Mouse (Mus musculus): ENCODE data around the gene Adamtsl1. TPM values are rescaled to one million over a fixed set of nuclear protein-coding genes. Genes with fewer than 3 reads are reported as not detected.

Adamtsl1 gene
- polyA plus RNA-seq, 1 experiment from 2014 or later, result 7.7 TPM

DNA sequence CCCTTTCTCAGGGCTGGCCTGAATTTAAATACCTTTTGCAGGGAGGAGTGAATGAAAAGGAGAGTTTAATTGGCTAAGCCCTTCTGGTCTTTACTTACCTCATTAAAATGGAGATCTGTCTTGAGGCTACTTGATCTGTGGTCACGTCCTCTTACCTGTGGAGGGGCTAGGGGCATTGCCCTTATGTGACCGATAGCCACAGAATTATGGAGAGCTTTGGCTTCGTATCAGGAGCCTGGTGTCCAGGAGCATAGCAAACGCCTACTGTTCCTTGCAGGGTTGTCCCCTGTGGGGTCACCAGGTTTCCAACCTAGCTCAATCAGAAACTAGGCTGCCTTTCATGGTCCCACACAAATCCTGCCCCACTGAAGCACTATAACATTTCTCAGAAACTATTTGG is 594.4 kb downstream of the Adamtsl1 start:
- no peaks in the 10 kb centered on the region for H3K27me3 ChIP-seq (replicated peaks)
- H3K27ac ChIP-seq, result no peak overlapping the region
- no peaks in the 10 kb centered on the region for H3K36me3 ChIP-seq
- no peak overlapping the region for H3K4me3 ChIP-seq (replicated peaks)
- 86% methylated on average over 4 of the region's 4 CpGs for WGBS
- no peak for ATAC-seq
- H3K4me2 ChIP-seq (replicated peaks), result no peak overlapping the region
- no peak overlapping the region for H3K9ac ChIP-seq
- H3K9me3 ChIP-seq, result no peaks in the 10 kb centered on the region
- H3K4me1 ChIP-seq (replicated peaks), result no peaks in the 10 kb centered on the region

DNA sequence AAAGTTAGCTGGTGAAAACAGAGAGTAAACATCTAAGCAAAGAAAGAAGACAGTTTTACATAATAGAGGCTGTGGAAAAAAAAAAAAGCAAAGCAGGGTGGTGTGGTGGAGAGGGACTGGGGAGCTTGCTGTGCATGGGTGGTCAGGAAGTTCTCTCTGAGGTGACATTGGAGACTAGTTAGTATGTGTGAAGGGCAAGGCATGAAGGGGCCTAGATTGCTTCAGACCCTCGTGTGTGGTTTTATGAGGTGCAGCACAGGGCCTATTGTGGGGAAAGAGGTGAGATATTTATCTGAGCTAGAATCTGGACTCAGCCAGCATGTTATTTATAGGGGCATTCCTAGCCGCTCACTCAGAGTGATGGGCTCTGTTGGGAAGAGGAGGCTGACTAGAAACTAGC is 605.1 kb downstream of the Adamtsl1 start:
- peaks cover 2% of the 10 kb centered on the region; the same call in 1 of the 2 replicates for H3K4me1 ChIP-seq (replicated peaks)
- H3K27ac ChIP-seq, result no peak overlapping the region
- H3K9me3 ChIP-seq, result no peaks in the 10 kb centered on the region
- 39% methylated on average over 2 of the region's 2 CpGs for WGBS
- no peak overlapping the region for H3K9ac ChIP-seq
- H3K36me3 ChIP-seq, result no peaks in the 10 kb centered on the region
- H3K27me3 ChIP-seq (replicated peaks), result no peaks in the 10 kb centered on the region
- H3K4me3 ChIP-seq (replicated peaks), result no peak overlapping the region
- no peak for ATAC-seq
- H3K4me2 ChIP-seq (replicated peaks), result no peak overlapping the region

DNA sequence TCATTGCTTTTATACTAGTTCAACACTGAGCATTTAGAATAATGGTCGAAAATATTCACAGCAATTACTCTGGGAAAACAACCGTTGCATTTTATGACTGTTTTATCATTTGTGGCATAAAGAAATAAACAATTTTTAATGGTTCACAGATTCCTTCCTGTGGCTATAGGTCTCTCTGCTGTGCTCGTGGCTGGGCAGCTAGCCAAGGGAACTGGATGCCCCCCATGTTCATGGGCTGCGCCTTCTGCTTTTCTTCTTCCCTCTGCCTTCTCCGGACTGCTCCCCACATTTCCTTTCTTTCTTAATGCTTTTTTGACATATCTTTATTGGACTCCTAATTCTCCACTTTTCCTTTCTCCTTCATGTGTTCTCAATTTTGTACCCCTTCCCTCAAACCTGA is 608.5 kb downstream of the Adamtsl1 start:
- no peak overlapping the region for H3K9ac ChIP-seq
- H3K27ac ChIP-seq, result no peak overlapping the region
- no peaks in the 10 kb centered on the region for H3K27me3 ChIP-seq (replicated peaks)
- no peak overlapping the region for H3K4me3 ChIP-seq (replicated peaks)
- no peak overlapping the region for H3K4me2 ChIP-seq (replicated peaks)
- peaks cover 2% of the 10 kb centered on the region; the same call in 1 of the 2 replicates for H3K4me1 ChIP-seq (replicated peaks)
- whole genome bisulfite sequencing, result 24% methylated on average over 5 of the region's 5 CpGs
- ATAC-seq, result no peak
- H3K9me3 ChIP-seq, result no peaks in the 10 kb centered on the region
- no peaks in the 10 kb centered on the region for H3K36me3 ChIP-seq

DNA sequence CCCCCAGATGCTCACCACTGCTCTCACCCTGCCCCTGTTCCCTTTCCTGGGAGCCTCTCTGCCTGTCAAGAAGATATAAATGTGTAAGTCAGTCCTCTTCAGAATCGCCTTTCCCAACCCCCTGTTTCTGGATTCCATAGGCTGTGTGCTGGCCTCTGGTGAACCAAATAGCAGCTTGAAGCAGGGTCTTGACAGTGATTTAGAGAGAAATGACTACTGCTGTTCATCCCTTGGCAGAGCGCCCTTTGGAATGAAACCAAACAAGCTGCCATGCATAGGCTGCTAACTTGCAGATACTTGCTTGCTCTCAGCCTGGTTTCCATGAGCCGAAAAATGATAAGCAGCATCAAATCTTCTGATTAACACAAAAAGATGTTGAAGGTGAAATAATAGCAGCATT is 610.4 kb downstream of the Adamtsl1 start:
- peaks cover 2% of the 10 kb centered on the region; the same call in 1 of the 2 replicates for H3K4me1 ChIP-seq (replicated peaks)
- no peaks in the 10 kb centered on the region for H3K27me3 ChIP-seq (replicated peaks)
- H3K9me3 ChIP-seq, result no peaks in the 10 kb centered on the region
- H3K4me3 ChIP-seq (replicated peaks), result no peak overlapping the region
- ATAC-seq, result peak; percentile 31; the same call in 1 of the 2 replicates
- WGBS, result 42% methylated on average over 3 of the region's 3 CpGs
- H3K27ac ChIP-seq, result no peak overlapping the region
- H3K4me2 ChIP-seq (replicated peaks), result no peak overlapping the region
- H3K36me3 ChIP-seq, result no peaks in the 10 kb centered on the region
- no peak overlapping the region for H3K9ac ChIP-seq

DNA sequence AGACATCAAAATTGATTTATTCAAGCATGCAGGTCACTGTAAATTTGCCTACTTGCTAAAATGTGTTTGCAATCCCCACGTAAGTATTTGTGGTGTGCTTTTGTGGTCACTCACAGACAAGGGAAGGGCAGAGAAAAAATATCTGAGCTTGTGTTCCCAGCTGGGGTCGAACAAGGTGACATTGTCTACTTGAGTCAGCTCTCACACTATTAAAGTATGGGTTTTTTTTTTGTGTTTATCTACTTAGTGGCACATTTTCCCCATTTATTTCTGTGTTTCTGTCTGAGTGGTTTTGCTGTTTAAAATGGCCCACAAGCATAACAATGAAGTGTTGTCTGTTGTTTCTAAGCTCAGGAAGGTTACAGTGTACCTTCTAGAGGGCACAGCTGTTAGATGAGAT is 612.7 kb downstream of the Adamtsl1 start:
- no peak overlapping the region for H3K27ac ChIP-seq
- H3K4me1 ChIP-seq (replicated peaks), result peaks cover 2% of the 10 kb centered on the region; the same call in 1 of the 2 replicates
- H3K4me2 ChIP-seq (replicated peaks), result no peak overlapping the region
- ATAC-seq, result no peak
- WGBS, result 63% methylated on average over 2 of the region's 2 CpGs
- no peaks in the 10 kb centered on the region for H3K9me3 ChIP-seq
- no peak overlapping the region for H3K4me3 ChIP-seq (replicated peaks)
- H3K27me3 ChIP-seq (replicated peaks), result no peaks in the 10 kb centered on the region
- no peaks in the 10 kb centered on the region for H3K36me3 ChIP-seq
- no peak overlapping the region for H3K9ac ChIP-seq

DNA sequence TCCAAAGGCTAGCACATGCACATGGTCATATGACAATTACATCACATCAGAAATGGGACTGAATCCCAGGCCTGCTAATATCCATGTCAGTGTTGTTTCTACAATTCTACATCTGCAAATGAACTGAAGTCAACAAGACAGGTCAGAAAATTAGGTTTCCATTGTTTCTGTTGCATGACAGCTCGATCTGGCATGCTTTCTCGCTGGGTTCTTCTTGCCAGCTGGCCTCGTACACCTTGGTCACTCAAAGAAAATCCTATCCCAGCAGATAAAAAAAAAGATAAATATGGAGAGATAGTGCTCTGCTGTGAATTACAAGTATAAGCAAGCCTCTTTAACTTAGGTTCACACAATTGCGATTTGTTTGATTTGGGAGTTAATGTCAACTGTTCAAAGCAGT is 644.6 kb downstream of the Adamtsl1 start:
- H3K36me3 ChIP-seq, result no peaks in the 10 kb centered on the region
- no peak overlapping the region for H3K9ac ChIP-seq
- ATAC-seq, result no peak
- 71% methylated on average over 4 of the region's 4 CpGs for WGBS
- no peaks in the 10 kb centered on the region for H3K4me1 ChIP-seq (replicated peaks)
- H3K9me3 ChIP-seq, result no peaks in the 10 kb centered on the region
- no peak overlapping the region for H3K27ac ChIP-seq
- no peak overlapping the region for H3K4me2 ChIP-seq (replicated peaks)
- no peaks in the 10 kb centered on the region for H3K27me3 ChIP-seq (replicated peaks)
- no peak overlapping the region for H3K4me3 ChIP-seq (replicated peaks)

DNA sequence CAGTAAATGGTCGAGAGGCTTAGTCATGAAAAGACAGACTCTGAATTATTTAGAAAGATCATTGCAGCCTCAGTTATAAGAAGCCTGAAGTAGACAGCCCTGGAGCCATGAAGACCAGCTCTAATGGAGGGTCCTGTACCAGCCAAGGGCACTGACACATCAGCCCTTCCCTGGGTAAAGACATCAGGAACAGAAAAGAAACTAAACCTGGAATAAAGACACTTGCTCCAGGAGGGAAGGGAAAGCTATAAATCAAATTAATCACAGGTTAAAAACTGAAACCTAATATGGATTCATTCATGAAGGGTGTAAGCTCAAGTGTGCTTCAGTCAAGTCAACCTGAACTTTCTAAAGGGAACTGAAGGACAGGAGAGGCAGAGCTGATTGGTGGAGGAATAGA is 645.4 kb downstream of the Adamtsl1 start:
- Histone ChIP-seq H3K27me3 (replicated peaks) (no peaks in the 10 kb centered on the region), H3K36me3 (no peaks in the 10 kb centered on the region), H3K4me2 (replicated peaks) (no peak overlapping the region), H3K4me1 (replicated peaks) (no peaks in the 10 kb centered on the region), H3K27ac (no peak overlapping the region), H3K9ac (no peak overlapping the region), H3K4me3 (replicated peaks) (no peak overlapping the region), H3K9me3 (no peaks in the 10 kb centered on the region)
- ATAC-seq, result no peak
- 35% methylated on average over 1 of the region's 1 CpGs for WGBS

DNA sequence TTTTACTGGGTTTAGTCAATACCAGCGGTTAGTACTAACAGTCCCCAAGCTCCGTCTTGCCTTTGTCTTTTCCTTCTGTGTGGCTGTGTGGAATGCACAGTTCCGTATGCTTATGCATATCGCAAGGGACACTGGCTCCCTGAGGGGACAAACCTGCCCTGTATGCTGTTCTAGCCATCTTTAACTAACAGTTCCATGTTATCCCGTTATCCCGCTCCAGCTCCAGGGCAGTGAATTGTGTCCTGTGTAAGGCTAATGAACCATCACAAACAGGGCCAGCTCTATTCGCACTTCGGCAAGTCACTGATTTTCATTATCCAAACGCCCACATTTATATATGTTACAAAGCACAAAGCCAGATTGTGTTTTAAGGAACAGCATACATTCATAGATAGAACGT is 656.8 kb downstream of the Adamtsl1 start:
- Histone ChIP-seq H3K9me3 (no peaks in the 10 kb centered on the region), H3K27ac (no peak overlapping the region), H3K4me3 (replicated peaks) (no peak overlapping the region), H3K9ac (no peak overlapping the region), H3K36me3 (no peaks in the 10 kb centered on the region), H3K4me2 (replicated peaks) (no peak overlapping the region), H3K27me3 (replicated peaks) (no peaks in the 10 kb centered on the region), H3K4me1 (replicated peaks) (no peaks in the 10 kb centered on the region)
- 89% methylated on average over 10 of the region's 10 CpGs for WGBS
- no peak for ATAC-seq

DNA sequence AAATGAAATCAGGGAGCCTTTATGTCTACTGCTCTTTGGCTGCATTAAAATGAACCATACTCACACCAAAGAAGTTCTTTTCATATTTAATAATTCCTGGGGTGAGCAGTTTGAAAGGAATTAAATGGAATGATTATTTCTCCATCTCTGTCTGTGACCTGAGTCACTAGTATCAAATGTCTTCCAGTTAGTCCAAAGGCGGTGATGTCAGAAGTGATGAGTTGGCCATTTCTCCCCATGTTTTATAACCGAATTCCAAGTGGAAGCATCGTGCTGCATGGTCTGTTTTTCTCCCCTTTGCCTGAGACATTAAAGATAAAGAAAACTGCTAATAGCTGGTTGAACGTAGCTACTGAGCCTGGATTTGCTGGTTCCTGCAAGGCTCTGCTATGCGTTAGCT is 657.5 kb downstream of the Adamtsl1 start:
- no peak for ATAC-seq
- H3K4me2 ChIP-seq (replicated peaks), result no peak overlapping the region
- H3K36me3 ChIP-seq, result no peaks in the 10 kb centered on the region
- no peak overlapping the region for H3K9ac ChIP-seq
- H3K27me3 ChIP-seq (replicated peaks), result no peaks in the 10 kb centered on the region
- no peak overlapping the region for H3K27ac ChIP-seq
- no peaks in the 10 kb centered on the region for H3K4me1 ChIP-seq (replicated peaks)
- no peaks in the 10 kb centered on the region for H3K9me3 ChIP-seq
- no peak overlapping the region for H3K4me3 ChIP-seq (replicated peaks)
- WGBS, result 72% methylated on average over 5 of the region's 5 CpGs

DNA sequence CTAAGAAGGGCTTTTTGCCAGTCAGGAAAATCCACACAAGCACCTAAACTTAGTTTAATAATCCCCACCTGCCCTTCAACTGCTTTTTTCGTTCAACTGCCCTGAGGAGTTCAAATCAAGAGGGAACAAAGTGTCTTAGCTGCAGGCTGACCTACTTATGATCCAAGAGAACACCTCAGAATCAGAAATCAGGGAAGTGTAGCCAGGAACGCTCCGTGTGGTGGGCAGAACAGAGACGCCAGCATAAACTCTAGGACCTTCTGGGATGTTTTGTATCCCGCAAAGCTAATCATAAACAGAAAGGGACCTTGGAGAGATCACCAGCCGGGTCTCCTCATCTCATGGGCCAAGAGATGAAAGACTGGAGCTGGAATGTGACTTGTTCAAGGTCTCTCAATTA is 663.5 kb downstream of the Adamtsl1 start:
- H3K27ac ChIP-seq, result no peak overlapping the region
- ATAC-seq, result no peak
- no peaks in the 10 kb centered on the region for H3K4me1 ChIP-seq (replicated peaks)
- H3K36me3 ChIP-seq, result no peaks in the 10 kb centered on the region
- H3K4me2 ChIP-seq (replicated peaks), result no peak overlapping the region
- WGBS, result 82% methylated on average over 6 of the region's 6 CpGs
- H3K9ac ChIP-seq, result no peak overlapping the region
- no peaks in the 10 kb centered on the region for H3K9me3 ChIP-seq
- H3K4me3 ChIP-seq (replicated peaks), result no peak overlapping the region
- no peaks in the 10 kb centered on the region for H3K27me3 ChIP-seq (replicated peaks)

DNA sequence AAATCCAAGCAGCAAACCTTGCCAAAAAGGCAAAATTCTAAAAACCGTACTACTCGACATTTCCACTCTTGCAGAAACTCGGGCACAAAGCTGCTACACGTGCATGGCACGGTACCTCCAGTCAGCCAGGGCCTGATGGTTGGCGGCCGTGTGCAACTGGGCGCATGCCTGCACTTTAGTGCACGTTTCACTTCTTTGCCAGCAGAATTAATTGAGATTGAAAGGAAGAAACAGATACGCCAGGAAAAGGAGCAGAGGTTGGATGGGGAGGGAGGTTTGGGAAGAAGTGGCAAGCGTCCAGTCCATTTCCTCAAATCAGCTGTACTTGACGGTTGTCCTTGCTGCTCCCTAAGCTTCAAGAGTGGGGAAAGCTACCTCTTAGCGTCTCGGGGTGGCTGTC is 664.1 kb downstream of the Adamtsl1 start:
- 80% methylated on average over 14 of the region's 14 CpGs for WGBS
- H3K27me3 ChIP-seq (replicated peaks), result no peaks in the 10 kb centered on the region
- no peak overlapping the region for H3K4me2 ChIP-seq (replicated peaks)
- no peaks in the 10 kb centered on the region for H3K9me3 ChIP-seq
- ATAC-seq, result no peak
- H3K27ac ChIP-seq, result no peak overlapping the region
- no peak overlapping the region for H3K4me3 ChIP-seq (replicated peaks)
- H3K9ac ChIP-seq, result no peak overlapping the region
- H3K36me3 ChIP-seq, result no peaks in the 10 kb centered on the region
- H3K4me1 ChIP-seq (replicated peaks), result no peaks in the 10 kb centered on the region

DNA sequence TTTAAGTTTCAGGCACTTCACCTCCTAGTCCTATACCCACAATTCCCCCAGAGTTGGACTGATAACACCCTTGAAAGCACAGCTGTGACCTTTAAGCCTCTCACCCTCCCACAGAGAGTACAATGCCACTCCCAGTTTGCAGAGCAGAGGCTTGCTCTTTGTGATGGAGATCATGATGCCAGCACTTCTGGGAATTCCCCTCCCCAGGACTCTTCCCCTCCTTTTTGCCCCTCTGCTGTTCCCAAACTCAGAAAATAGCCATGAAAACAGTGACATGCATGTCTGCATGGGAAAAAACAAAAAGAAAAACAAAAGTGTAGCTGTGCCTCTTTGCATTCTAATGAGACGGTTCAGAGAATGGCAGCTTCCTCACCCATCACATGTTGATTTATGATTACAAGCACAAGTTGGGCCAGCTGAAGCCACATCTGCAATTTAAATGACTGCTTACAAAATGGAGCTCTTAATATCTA is 669.8 kb downstream of the Adamtsl1 start:
- H3K9me3 ChIP-seq, result no peaks in the 10 kb centered on the region
- WGBS, result 49% methylated on average over 1 of the region's 1 CpGs
- H3K9ac ChIP-seq, result no peak overlapping the region
- H3K27me3 ChIP-seq (replicated peaks), result no peaks in the 10 kb centered on the region
- ATAC-seq, result no peak
- no peaks in the 10 kb centered on the region for H3K36me3 ChIP-seq
- no peaks in the 10 kb centered on the region for H3K4me1 ChIP-seq (replicated peaks)
- H3K4me3 ChIP-seq (replicated peaks), result no peak overlapping the region
- no peak overlapping the region for H3K4me2 ChIP-seq (replicated peaks)
- no peak overlapping the region for H3K27ac ChIP-seq

DNA sequence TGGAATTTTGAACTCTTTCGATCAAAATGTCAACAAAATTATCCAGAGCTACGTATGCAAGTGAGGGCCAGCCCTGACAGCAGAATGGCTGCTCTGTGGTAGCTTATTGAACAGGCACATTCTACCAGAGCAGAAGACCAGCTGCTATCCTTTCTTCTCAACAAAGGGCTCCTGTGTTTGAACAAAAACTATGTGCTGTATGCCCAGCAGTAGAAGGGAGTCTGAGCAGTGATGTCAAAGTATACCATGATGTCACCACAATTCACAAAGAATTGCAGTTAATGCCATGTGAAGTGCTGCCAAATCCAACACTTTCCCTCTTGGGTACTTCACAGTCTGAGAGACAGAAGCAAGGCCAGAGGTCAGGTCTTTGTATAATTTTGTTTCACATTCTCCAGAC is 675.9 kb downstream of the Adamtsl1 start:
- 44% methylated on average over 2 of the region's 2 CpGs for WGBS
- peak; percentile 45 for ATAC-seq
- H3K27ac ChIP-seq, result no peak overlapping the region

More for the DNA sequence above, 675.9 kb downstream of the Adamtsl1 start:
- Histone ChIP-seq H3K4me1 (replicated peaks) (no peaks in the 10 kb centered on the region), H3K9me3 (no peaks in the 10 kb centered on the region), H3K9ac (no peak overlapping the region), H3K36me3 (no peaks in the 10 kb centered on the region), H3K4me2 (replicated peaks) (no peak overlapping the region), H3K27me3 (replicated peaks) (no peaks in the 10 kb centered on the region), H3K4me3 (replicated peaks) (no peak overlapping the region)

Data from intestine, embryonic 15.5 days (tissue).